32 mouse cellular contexts compared by ENCODE assay signal in the genomic region with DNA sequence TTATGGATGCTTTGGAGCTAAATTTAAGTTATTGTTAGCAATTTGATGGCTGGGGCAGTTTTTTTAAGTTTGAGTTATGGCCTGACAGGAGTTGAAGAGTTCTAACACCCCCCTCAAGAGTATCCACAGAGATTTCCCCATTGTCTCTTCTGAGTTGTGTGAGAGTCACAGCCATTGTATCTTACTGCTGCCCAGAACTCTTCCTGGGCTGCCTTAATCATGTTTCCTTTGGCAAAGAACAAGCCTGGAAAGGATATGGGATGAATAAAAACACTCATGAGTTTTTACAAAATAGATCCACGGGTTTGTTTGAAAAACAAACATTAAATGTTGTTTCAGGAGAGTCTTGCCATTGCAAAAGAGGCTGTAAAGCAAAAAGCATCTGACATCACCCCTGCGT.
DNase-seq lines count a peak whose midpoint lies in the region; ATAC-seq and TF ChIP-seq lines count a peak whose summit lies in the region.
"Had no signal": no experiment of that assay in that cellular context is flagged by ENCODE, and none has a peak within 500 bp of the region (broad histone marks: within the 10 kb centered on the region; RNA-seq: fewer than 3 reads in every experiment).

No protein-coding gene starts in this region.

- peak; percentile 6 to 18 for DNase-seq in heart, adult 9 months (ENCODE audit: low spot score in 2 of 2)
- DNase-seq in heart, postnatal 25 days (ENCODE audit: low spot score): no peak
- peak; percentile 83 for DNase-seq in midbrain, embryonic 11.5 days (ENCODE audit: low spot score, missing footprints)
- no peak for DNase-seq in midbrain, postnatal 0 days (ENCODE audit: low spot score)
- DNase-seq in T-cell, adult 2 months (ENCODE audit: low spot score): no peak
- DNase-seq in left cerebral cortex, postnatal 10 days (ENCODE audit: extremely low spot score in 1 of 2, low spot score in 2 of 2): no peak
- DNase-seq: adrenal gland, postnatal 25 days; B cell, adult 2 months; cerebellum, adult 18-20 months; cerebellum, postnatal 10 days; gastrocnemius, postnatal 14 days; kidney, adult 8-10 months; kidney, postnatal 10 days; layer of hippocampus, adult 9-11 months; lung, embryonic 14.5 days; lung, postnatal 14 days; right cerebral cortex, adult 18-20 months; right cerebral cortex, postnatal 4 days; thymus, adult 18-20 months; thymus, postnatal 25 days had no signal

- no peak overlapping the region for H3K4me2 ChIP-seq in midbrain, embryonic 11.5 days
- H3K4me2 ChIP-seq in midbrain, postnatal 0 days (ENCODE audit: low read depth, low read length, poor library complexity, severe bottlenecking): no peak overlapping the region
- H3K4me2 ChIP-seq in heart, embryonic 14.5 days (ENCODE audit: low read length): no peak overlapping the region
- H3K4me2 ChIP-seq: embryonic facial prominence, embryonic 15.5 days; hindbrain, embryonic 13.5 days; limb, embryonic 12.5 days; liver, embryonic 15.5 days; lung, embryonic 14.5 days; neural tube, embryonic 12.5 days had no signal

- intact Hi-C loops in heart, postnatal 25 days (cut with DNase I): no loop called here
- intact Hi-C loops in left cerebral cortex, postnatal 10 days (cut with DNase I): no loop called here

- H3K4me3 ChIP-seq in midbrain, embryonic 11.5 days (ENCODE audit: low read depth, low read length): no peak overlapping the region
- H3K4me3 ChIP-seq in midbrain, postnatal 0 days (ENCODE audit: low read depth, low read length): no peak overlapping the region
- H3K4me3 ChIP-seq in heart, embryonic 14.5 days (ENCODE audit: control insufficient read depth in 1 of 2, insufficient read depth in 1 of 2, low read depth in 1 of 2, low read length in 2 of 2): no peak overlapping the region
- H3K4me3 ChIP-seq: embryonic facial prominence, embryonic 15.5 days; hindbrain, embryonic 13.5 days; limb, embryonic 12.5 days; liver, embryonic 15.5 days; midbrain, embryonic 10.5 days; myocyte; neural tube, embryonic 12.5 days had no signal

- no peak overlapping the region for H3K9ac ChIP-seq in midbrain, embryonic 11.5 days (ENCODE audit: low read length)
- H3K9ac ChIP-seq in midbrain, postnatal 0 days (replicated peaks; ENCODE audit: low read length, poor library complexity, severe bottlenecking): no peak overlapping the region
- no peak overlapping the region for H3K9ac ChIP-seq in heart, embryonic 14.5 days (ENCODE audit: low read length)
- H3K9ac ChIP-seq: embryonic facial prominence, embryonic 15.5 days; hindbrain, embryonic 13.5 days; limb, embryonic 12.5 days; liver, embryonic 15.5 days; lung, embryonic 14.5 days; neural tube, embryonic 12.5 days had no signal

- no peaks in the 10 kb centered on the region for H3K4me1 ChIP-seq in midbrain, embryonic 11.5 days (ENCODE audit: control insufficient read depth, insufficient read depth, low read length)
- no peaks in the 10 kb centered on the region for H3K4me1 ChIP-seq in midbrain, postnatal 0 days (ENCODE audit: insufficient read depth, low read length)
- H3K4me1 ChIP-seq in heart, embryonic 14.5 days (ENCODE audit: control insufficient read depth in 2 of 2, insufficient read depth in 2 of 2, low read length in 2 of 2): no peaks in the 10 kb centered on the region
- H3K4me1 ChIP-seq: embryonic facial prominence, embryonic 15.5 days; hindbrain, embryonic 13.5 days; limb, embryonic 12.5 days; liver, embryonic 15.5 days; midbrain, embryonic 10.5 days; neural tube, embryonic 12.5 days had no signal

- no peaks in the 10 kb centered on the region for H3K27me3 ChIP-seq in midbrain, embryonic 11.5 days (ENCODE audit: control insufficient read depth, insufficient read depth, low read length)
- no peaks in the 10 kb centered on the region for H3K27me3 ChIP-seq in midbrain, postnatal 0 days (ENCODE audit: insufficient read depth, low read length)
- no peaks in the 10 kb centered on the region for H3K27me3 ChIP-seq in heart, embryonic 14.5 days (ENCODE audit: control insufficient read depth, insufficient read depth, low read length)
- H3K27me3 ChIP-seq: embryonic facial prominence, embryonic 15.5 days; hindbrain, embryonic 13.5 days; limb, embryonic 12.5 days; liver, embryonic 15.5 days; neural tube, embryonic 12.5 days had no signal

- ATAC-seq in midbrain, embryonic 11.5 days (ENCODE audit: low FRiP score): no peak
- ATAC-seq in midbrain, postnatal 0 days (ENCODE audit: low FRiP score): no peak
- peak; percentile 59; the same call in 1 of the 2 replicates for ATAC-seq in heart, embryonic 14.5 days (ENCODE audit: insufficient number of reproducible peaks, insufficient read depth, low FRiP score, low read depth)
- ATAC-seq: forebrain, embryonic 14.5 days; intestine, embryonic 16.5 days; midbrain, embryonic 16.5 days had no signal

- no peaks in the 10 kb centered on the region for H3K36me3 ChIP-seq in midbrain, embryonic 11.5 days (ENCODE audit: control insufficient read depth, insufficient read depth, low read length)
- no peaks in the 10 kb centered on the region for H3K36me3 ChIP-seq in midbrain, postnatal 0 days (ENCODE audit: insufficient read depth, low read length)
- H3K36me3 ChIP-seq in heart, embryonic 14.5 days (ENCODE audit: control insufficient read depth, insufficient read depth, low read length): no peaks in the 10 kb centered on the region
- H3K36me3 ChIP-seq: embryonic facial prominence, embryonic 15.5 days; hindbrain, embryonic 13.5 days; limb, embryonic 12.5 days; liver, embryonic 15.5 days; midbrain, embryonic 10.5 days; neural tube, embryonic 12.5 days had no signal

- H3K27ac ChIP-seq in midbrain, embryonic 11.5 days (ENCODE audit: low read depth, low read length): no peak overlapping the region
- H3K27ac ChIP-seq in midbrain, postnatal 0 days (ENCODE audit: low read depth, low read length): no peak overlapping the region
- no peak overlapping the region for H3K27ac ChIP-seq in heart, embryonic 14.5 days (replicated peaks in 1 of 2; ENCODE audit: control insufficient read depth in 1 of 2, insufficient read depth in 1 of 2, low read depth in 2 of 2, low read length in 2 of 2)
- H3K27ac ChIP-seq: embryonic facial prominence, embryonic 15.5 days; hindbrain, embryonic 13.5 days; limb, embryonic 12.5 days; liver, embryonic 15.5 days; midbrain, embryonic 10.5 days; neural tube, embryonic 12.5 days; stomach, postnatal 0 days had no signal

- no peaks in the 10 kb centered on the region for H3K9me3 ChIP-seq in midbrain, embryonic 11.5 days (ENCODE audit: control insufficient read depth, low read length)
- no peaks in the 10 kb centered on the region for H3K9me3 ChIP-seq in midbrain, postnatal 0 days (ENCODE audit: low read length)
- no peaks in the 10 kb centered on the region for H3K9me3 ChIP-seq in heart, embryonic 14.5 days (ENCODE audit: control insufficient read depth, low read length)
- H3K9me3 ChIP-seq: embryonic facial prominence, embryonic 15.5 days; hindbrain, embryonic 13.5 days; limb, embryonic 12.5 days; liver, embryonic 15.5 days; midbrain, embryonic 10.5 days; neural tube, embryonic 12.5 days had no signal

- 70% methylated on average over 2 of the region's 2 CpGs for WGBS in midbrain, embryonic 11.5 days
- 74% methylated on average over 2 of the region's 2 CpGs for WGBS in midbrain, postnatal 0 days
- 42% methylated on average over 2 of the region's 2 CpGs for WGBS in heart, embryonic 14.5 days

- TF ChIP-seq CTCF in midbrain, postnatal 0 days (IDR thresholded peaks at IDR 0.05): no peak

Comparison
In these comparisons a context has a peak if more than half of its experiments do, and no peak if none do; other contexts are left out.
1. DNase-seq: peak in heart, adult 9 months (2 of 2) and midbrain, embryonic 11.5 days (single experiment); none in heart, postnatal 25 days (single experiment), midbrain, postnatal 0 days (single experiment), T-cell, adult 2 months (single experiment) and left cerebral cortex, postnatal 10 days (0 of 2).